Mouse (Mus musculus): ENCODE data around the gene Megf8. TPM values are rescaled to one million over a fixed set of nuclear protein-coding genes. Genes with fewer than 3 reads are reported as not detected.

Megf8 gene
- polyA plus RNA-seq, 1 experiment from 2014 or later: 21.7 TPM

DNA sequence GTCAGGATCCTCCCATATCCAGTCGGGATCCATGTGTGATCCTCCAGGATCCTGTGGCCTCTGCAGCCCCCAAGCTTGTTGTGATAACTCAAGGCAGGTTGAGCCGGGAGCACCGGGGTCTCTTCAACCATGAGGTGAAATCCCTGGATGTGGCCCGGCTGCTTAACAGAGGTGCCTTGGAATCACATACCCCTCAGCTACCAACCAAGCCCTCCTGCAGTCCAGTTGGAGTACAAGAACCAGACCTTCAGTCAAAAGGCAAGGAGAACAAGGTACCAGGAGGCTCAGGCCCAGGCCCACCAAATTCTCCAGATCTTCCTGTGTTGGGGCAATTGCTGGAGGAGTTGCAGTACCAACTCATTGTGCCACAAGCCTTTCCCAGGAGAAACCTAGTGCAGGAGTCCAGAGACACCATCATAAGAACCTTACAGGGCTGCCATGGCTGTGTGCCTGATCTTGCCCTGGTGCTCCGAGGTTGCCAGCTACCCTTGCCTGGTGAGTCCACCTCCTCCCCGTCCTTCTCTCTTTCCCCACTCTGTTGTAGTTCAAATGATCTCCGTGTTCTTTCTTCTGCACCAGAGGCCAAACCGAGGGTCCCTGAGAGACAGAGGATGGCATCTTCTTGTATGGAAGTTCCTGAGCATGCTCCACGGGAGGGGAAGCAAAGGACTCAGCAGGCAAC lies 13.8 kb upstream of the Megf8 start:
- H3K36me3 ChIP-seq: no peaks in the 10 kb centered on the region
- H3K27ac ChIP-seq: no peak overlapping the region
- no peak overlapping the region for H3K9ac ChIP-seq (replicated peaks)
- peaks cover 26% of the 10 kb centered on the region for H3K27me3 ChIP-seq
- WGBS: 55% methylated on average over 9 of the region's 9 CpGs
- no peak overlapping the region for H3K4me2 ChIP-seq
- H3K4me1 ChIP-seq (replicated peaks): peaks cover 16% of the 10 kb centered on the region
- ATAC-seq (ENCODE audit: insufficient number of reproducible peaks, insufficient read depth, low FRiP score, low TSS enrichment, low read depth): no peak
- no peaks in the 10 kb centered on the region for H3K9me3 ChIP-seq
- no peak overlapping the region for H3K4me3 ChIP-seq (replicated peaks)

DNA sequence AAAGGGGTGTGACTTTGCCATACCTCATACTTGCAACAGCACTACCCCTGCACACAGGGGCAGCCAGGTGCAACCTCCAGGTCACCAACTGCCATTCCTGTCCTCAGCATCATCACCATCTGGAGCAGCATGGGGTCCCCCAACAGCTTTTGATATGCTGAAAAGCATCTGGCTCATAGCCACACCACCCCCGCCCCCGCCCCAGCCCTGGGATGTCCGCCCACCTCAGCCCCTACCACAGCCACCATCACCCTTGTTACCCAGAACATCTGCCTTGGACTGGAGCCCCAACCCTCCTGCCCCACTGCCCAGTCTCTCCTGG lies 13.3 kb upstream of the Megf8 start:
- Histone ChIP-seq H3K4me1 (replicated peaks) (peaks cover 11% of the 10 kb centered on the region), H3K27me3 (peaks cover 31% of the 10 kb centered on the region)
- WGBS: 79% methylated on average over 3 of the region's 3 CpGs

DNA sequence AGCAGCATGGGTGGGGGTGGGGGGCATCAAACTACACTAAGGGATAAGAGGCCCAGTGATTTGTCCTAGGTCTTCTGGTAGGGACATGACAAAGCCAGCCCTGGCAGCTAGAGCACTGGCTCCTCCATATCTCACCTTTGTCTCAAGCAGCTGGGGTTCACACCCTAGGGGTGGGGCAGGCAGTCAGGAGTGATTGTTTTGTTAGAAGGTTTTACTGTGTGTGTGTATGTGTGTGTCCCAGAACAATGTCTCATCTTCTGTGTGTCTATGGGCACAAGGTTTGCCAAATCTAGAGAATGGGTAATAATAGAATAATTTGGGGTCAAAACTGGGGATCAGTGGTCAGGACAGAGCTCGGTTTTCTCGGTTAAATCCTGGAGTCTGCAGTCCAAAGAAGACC lies 11.5 kb upstream of the Megf8 start:
- H3K27ac ChIP-seq: no peak overlapping the region
- peak overlapping the region; percentile 96 for H3K4me2 ChIP-seq
- no peaks in the 10 kb centered on the region for H3K9me3 ChIP-seq
- H3K4me3 ChIP-seq (replicated peaks): peak overlapping the region; percentile 51
- peaks cover 44% of the 10 kb centered on the region for H3K27me3 ChIP-seq
- peaks cover 10% of the 10 kb centered on the region; the same call in 1 of the 2 replicates for H3K4me1 ChIP-seq (replicated peaks)
- ATAC-seq (ENCODE audit: insufficient number of reproducible peaks, insufficient read depth, low FRiP score, low TSS enrichment, low read depth): no peak
- H3K9ac ChIP-seq (replicated peaks): no peak overlapping the region
- H3K36me3 ChIP-seq: no peaks in the 10 kb centered on the region
- 2% methylated on average over 2 of the region's 2 CpGs for WGBS

More for the DNA sequence above, 13.3 kb upstream of the Megf8 start:
- no peak overlapping the region for H3K4me2 ChIP-seq
- H3K9me3 ChIP-seq: no peaks in the 10 kb centered on the region
- no peak overlapping the region for H3K27ac ChIP-seq
- H3K36me3 ChIP-seq: no peaks in the 10 kb centered on the region
- ATAC-seq (ENCODE audit: insufficient number of reproducible peaks, insufficient read depth, low FRiP score, low TSS enrichment, low read depth): no peak
- H3K9ac ChIP-seq (replicated peaks): no peak overlapping the region
- no peak overlapping the region for H3K4me3 ChIP-seq (replicated peaks)

DNA sequence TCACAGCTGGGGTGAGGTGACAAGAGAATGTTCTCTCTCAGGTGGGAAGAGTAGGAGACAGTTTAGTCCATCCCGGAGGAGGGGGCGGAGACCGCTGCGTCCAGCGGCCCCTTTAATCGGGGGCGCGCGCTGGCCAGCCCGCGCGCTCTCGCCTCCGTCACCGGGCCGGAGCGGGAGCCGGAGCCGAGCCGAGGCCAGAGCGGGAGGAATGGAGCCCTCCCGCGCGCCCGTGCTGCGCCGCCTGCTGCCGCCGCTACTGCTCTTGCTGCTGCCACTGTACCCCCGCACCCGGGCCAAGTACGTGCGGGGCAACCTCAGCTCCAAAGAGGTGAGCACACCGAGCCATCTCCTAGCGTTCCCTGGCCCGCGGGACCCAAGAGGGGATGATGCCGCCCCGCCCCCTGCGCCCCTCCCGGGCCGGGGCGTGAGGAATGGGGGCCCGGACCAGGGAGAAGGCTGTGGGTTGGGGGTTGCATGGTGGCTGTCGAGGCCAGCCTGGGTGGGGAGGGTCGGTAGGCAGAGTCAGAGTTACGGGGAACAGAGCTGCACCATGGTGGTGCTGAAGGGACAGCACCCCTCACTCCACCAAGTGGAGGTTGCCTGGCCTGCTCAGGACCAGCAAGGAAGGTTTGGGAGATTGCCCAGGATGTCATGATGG lies 10.9 kb upstream of the Megf8 start, which contains the start of gene Tmem145:
Gene Tmem145, plus strand, starts transcription at position 151 of the 658 bp plus-strand sequence.
- Histone ChIP-seq H3K27ac (no peak within 1 kb of the TSS), H3K36me3 (no peaks in the 10 kb centered on the region), H3K4me3 (replicated peaks) (peak within 1 kb of the TSS; percentile 51), H3K4me2 (peak within 1 kb of the TSS; percentile 96), H3K9me3 (no peaks in the 10 kb centered on the region), H3K4me1 (replicated peaks) (peaks cover 10% of the 10 kb centered on the region; the same call in 1 of the 2 replicates), H3K27me3 (peaks cover 48% of the 10 kb centered on the region), H3K9ac (replicated peaks) (peak within 1 kb of the TSS; percentile 47; the same call in 1 of the 2 replicates)
- WGBS: under 1% methylated on average over 46 of the region's 47 CpGs
- peak; percentile 49 for ATAC-seq (ENCODE audit: insufficient number of reproducible peaks, insufficient read depth, low FRiP score, low TSS enrichment, low read depth)

DNA sequence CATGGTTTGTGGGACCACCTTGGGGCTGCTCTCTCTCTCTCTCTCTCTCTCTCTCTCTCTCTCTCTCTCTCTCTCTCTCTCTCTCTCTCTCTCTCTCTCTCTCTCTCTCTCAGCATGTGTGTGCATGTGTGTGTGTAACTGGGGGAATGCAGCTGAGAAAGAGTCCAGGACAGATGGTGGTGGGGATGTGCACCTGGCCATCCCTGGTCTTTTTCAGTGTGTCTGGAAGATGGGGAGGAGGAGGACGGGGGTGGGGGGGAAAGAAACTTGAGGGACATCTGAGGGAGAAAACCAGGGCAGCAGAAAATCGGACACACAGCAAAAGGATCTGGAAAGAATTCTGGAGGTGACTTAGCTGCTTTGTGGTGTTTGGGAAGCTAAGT lies 10.4 kb upstream of the Megf8 start:
- Histone ChIP-seq H3K4me1 (replicated peaks) (peaks cover 10% of the 10 kb centered on the region; the same call in 1 of the 2 replicates), H3K9ac (replicated peaks) (no peak overlapping the region), H3K4me3 (replicated peaks) (peak overlapping the region; percentile 51; the same call in 1 of the 2 replicates), H3K9me3 (no peaks in the 10 kb centered on the region), H3K27me3 (peaks cover 53% of the 10 kb centered on the region), H3K27ac (no peak overlapping the region), H3K36me3 (no peaks in the 10 kb centered on the region), H3K4me2 (peak overlapping the region; percentile 96)
- no peak for ATAC-seq (ENCODE audit: insufficient number of reproducible peaks, insufficient read depth, low FRiP score, low TSS enrichment, low read depth)
- WGBS: 32% methylated on average over 2 of the region's 2 CpGs

DNA sequence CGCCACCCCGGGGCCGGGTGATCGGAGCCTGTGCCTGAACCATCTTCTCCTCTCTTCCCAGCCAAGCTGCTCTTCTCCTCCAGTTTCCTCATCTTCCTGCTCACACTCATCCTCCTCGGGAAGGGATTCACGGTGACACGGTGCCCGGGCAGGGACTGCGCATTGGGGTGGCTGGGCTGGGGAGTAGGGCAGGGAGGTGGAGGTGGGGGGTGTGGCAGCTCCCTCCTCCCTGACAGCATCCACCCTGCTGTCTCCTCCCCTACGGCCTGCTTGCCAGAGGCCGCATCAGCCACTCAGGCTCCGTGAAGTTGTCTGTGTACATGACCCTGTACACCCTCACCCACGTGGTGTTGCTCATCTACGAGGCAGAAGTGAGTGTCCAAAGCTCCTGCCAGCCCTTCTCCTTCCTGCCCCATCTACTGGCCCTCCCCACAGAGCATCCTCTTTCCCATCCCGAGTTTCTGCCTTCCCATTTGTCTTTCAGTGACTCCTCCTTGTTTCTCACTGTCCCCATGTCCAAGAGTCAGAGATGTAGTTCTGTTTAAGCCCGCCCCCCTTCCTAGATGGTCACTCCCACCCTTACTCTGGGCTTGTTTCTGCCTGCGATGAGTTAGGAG lies 8.2 kb upstream of the Megf8 start:
- peaks cover 10% of the 10 kb centered on the region; the same call in 1 of the 2 replicates for H3K4me1 ChIP-seq (replicated peaks)
- peaks cover 74% of the 10 kb centered on the region for H3K27me3 ChIP-seq
- 57% methylated on average over 17 of the region's 17 CpGs for WGBS
- no peak overlapping the region for H3K4me2 ChIP-seq
- H3K9me3 ChIP-seq: no peaks in the 10 kb centered on the region
- H3K27ac ChIP-seq: no peak overlapping the region
- no peak overlapping the region for H3K9ac ChIP-seq (replicated peaks)
- no peaks in the 10 kb centered on the region for H3K36me3 ChIP-seq
- ATAC-seq (ENCODE audit: insufficient number of reproducible peaks, insufficient read depth, low FRiP score, low TSS enrichment, low read depth): no peak
- H3K4me3 ChIP-seq (replicated peaks): no peak overlapping the region

DNA sequence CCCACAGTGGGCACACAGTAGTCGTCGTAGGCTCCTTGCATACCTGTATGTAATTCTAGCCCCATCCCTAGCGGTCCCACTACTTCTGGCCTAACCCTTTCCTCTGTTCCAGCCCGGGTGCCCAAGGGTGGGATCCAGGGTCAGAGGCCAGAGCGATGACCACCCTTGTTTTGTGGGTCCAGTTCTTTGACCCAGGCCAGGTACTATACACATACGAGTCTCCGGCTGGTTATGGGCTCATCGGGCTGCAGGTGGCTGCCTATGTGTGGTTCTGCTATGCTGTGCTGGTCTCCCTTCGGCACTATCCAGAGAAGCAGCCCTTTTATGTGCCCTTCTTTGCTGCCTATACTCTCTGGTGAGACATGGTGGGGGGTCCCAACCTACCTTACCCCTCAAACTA lies 7.5 kb upstream of the Megf8 start:
- ATAC-seq (ENCODE audit: insufficient number of reproducible peaks, insufficient read depth, low FRiP score, low TSS enrichment, low read depth): no peak
- WGBS: 90% methylated on average over 9 of the region's 9 CpGs
- H3K9me3 ChIP-seq: no peaks in the 10 kb centered on the region

DNA sequence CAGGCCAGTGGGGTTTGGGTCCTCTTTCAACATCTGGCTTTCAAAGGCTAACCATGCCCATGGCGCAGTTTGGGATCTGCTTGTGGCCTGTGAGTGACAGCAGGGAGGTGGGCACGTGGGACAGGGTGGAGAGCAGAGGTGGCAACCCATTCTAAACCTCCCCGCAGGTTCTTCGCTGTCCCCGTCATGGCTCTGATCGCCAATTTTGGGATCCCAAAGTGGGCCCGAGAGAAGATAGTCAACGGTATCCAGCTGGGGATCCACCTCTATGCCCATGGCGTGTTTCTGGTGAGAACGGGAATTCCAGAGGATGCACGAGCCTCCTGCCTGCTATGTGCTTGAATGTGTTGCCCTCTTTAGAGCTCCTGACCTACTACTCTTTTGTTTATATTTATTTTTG lies 5.8 kb upstream of the Megf8 start:
- Histone ChIP-seq H3K4me3 (replicated peaks) (no peak overlapping the region), H3K36me3 (no peaks in the 10 kb centered on the region), H3K27ac (no peak overlapping the region), H3K9ac (replicated peaks) (no peak overlapping the region), H3K9me3 (no peaks in the 10 kb centered on the region), H3K4me2 (no peak overlapping the region), H3K27me3 (peaks cover 84% of the 10 kb centered on the region), H3K4me1 (replicated peaks) (peaks cover 16% of the 10 kb centered on the region)
- 85% methylated on average over 11 of the region's 11 CpGs for WGBS
- ATAC-seq (ENCODE audit: insufficient number of reproducible peaks, insufficient read depth, low FRiP score, low TSS enrichment, low read depth): no peak

More for the DNA sequence above, 7.5 kb upstream of the Megf8 start:
- Histone ChIP-seq H3K9ac (replicated peaks) (no peak overlapping the region), H3K4me2 (no peak overlapping the region), H3K4me3 (replicated peaks) (no peak overlapping the region), H3K36me3 (no peaks in the 10 kb centered on the region), H3K27me3 (peaks cover 78% of the 10 kb centered on the region), H3K27ac (no peak overlapping the region), H3K4me1 (replicated peaks) (peaks cover 10% of the 10 kb centered on the region; the same call in 1 of the 2 replicates)

DNA sequence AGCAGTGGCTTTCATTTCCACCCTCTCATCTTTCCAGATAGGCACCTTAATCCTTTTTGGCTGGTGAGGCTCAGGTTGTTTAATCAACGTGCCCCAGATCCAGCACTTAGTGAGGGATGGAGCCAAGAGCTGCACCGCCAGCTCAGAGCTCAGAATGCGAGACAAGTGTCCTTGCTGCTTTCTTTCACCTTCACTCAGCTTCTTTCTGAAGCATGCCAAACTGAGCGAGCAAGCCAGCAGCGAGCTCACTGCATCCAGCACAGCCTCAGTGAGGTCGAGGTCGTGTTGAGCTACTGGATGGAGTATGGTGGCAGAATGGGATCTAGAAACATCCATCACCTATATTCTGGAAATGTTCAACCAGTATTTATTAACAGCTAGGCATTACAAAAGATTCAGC lies 3.6 kb upstream of the Megf8 start:
- Histone ChIP-seq H3K4me1 (replicated peaks) (peaks cover 23% of the 10 kb centered on the region), H3K36me3 (no peaks in the 10 kb centered on the region), H3K4me2 (no peak overlapping the region), H3K27me3 (peaks cover 70% of the 10 kb centered on the region), H3K9me3 (no peaks in the 10 kb centered on the region), H3K27ac (no peak overlapping the region), H3K9ac (replicated peaks) (no peak overlapping the region), H3K4me3 (replicated peaks) (no peak overlapping the region)
- 43% methylated on average over 7 of the region's 7 CpGs for WGBS
- ATAC-seq (ENCODE audit: insufficient number of reproducible peaks, insufficient read depth, low FRiP score, low TSS enrichment, low read depth): no peak

DNA sequence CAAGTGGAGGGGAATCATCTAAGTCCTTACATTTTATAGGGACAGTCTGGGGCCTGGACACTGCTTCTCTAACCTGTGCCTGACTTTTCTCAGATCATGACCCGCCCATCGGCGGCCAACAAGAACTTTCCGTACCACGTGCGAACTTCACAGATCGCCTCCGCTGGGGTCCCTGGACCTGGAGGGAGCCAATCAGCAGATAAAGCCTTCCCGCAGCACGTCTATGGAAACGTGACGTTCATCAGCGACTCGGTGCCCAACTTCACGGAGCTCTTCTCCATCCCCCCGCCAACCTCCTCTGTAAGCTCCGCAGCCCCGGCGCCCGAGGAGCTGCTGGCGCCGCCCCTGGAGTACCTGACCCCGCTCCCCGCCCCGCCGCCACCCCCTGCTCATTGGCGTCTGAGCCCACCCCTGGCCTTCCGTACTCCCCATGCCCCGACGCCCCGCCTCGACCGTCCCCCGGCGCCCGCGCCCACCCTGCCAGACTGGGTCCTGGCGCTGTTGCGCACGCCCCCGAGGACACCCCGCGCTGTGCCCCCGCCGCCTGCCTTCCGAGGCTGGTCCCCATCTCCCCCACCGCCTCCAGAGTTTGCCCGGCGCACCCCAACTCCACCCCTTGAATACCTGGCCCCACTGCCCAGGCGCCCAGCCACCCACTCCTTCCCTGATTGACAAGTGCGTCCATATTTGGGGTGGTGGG lies 2.2 kb upstream of the Megf8 start:
- Histone ChIP-seq H3K4me3 (replicated peaks) (peak overlapping the region; percentile 49), H3K9me3 (no peaks in the 10 kb centered on the region), H3K9ac (replicated peaks) (peak overlapping the region; percentile 53), H3K4me1 (replicated peaks) (peaks cover 23% of the 10 kb centered on the region), H3K4me2 (peak overlapping the region; percentile 81), H3K27ac (no peak overlapping the region), H3K36me3 (no peaks in the 10 kb centered on the region), H3K27me3 (peaks cover 55% of the 10 kb centered on the region)
- no peak for ATAC-seq (ENCODE audit: insufficient number of reproducible peaks, insufficient read depth, low FRiP score, low TSS enrichment, low read depth)
- WGBS: 2% methylated on average over 51 of the region's 51 CpGs
